Mouse (Mus musculus) spleen, adult 2 months (tissue): Measurements from ENCODE around the gene Fhad1.

Experiments
- CTCF ChIP-seq: fragments of 200-500 bp; IDR thresholded peaks from 2 replicates; pipeline ENCODE4 v1.5.1; 2011; ENCODE audit warnings: mild to moderate bottlenecking, inconsistent platforms; ENCODE audit not compliant: insufficient read depth, insufficient read length, insufficient replicate concordance; ENCODE audit errors: extremely low read depth
- POLR2A ChIP-seq: fragments of 200-500 bp; IDR thresholded peaks from 2 replicates; pipeline ENCODE4 v1.6.1; 2011; ENCODE audit warnings: low read depth, low read length, inconsistent platforms

GRCm38 (mm10) chr4:141962811-141963685 is 51.8 kb downstream of the Fhad1 start:
- TF ChIP-seq CTCF (peak; percentile 59), POLR2A (no peak)
